Mouse (Mus musculus) kidney, embryonic 14.5 days (tissue): ENCODE measurements around the gene Tjp1. TPM values are rescaled to one million over a fixed set of nuclear protein-coding genes. Genes with fewer than 3 reads are reported as not detected.

Experiments used
- ATAC-seq: fragments of 200-750 bp; cut with Nextera tagmentation; 2 replicates; pipeline ENCODE4 v1.8.0; 2017; ENCODE audit warnings: moderate number of reproducible peaks, mild to moderate bottlenecking, moderate TSS enrichment, moderate library complexity; ENCODE audit not compliant: low FRiP score, low TSS enrichment
- H3K27ac ChIP-seq: fragments of 300-500 bp; sonication (generic); 2 replicates; pipeline ENCODE4 v1.5.1; 2014; ENCODE audit warnings: low read depth, mild to moderate bottlenecking, low read length, moderate library complexity, mixed read lengths
- H3K27me3 ChIP-seq: fragments of 300-500 bp; sonication (generic); 2 replicates; pipeline ENCODE4 v1.6.1; 2014; ENCODE audit warnings: mild to moderate bottlenecking, low read length; ENCODE audit not compliant: control insufficient read depth, insufficient read depth
- H3K36me3 ChIP-seq: fragments of 300-500 bp; sonication (generic); 2 replicates; pipeline ENCODE4 v1.6.1; 2014; ENCODE audit warnings: low read length, mixed read lengths; ENCODE audit not compliant: control insufficient read depth, insufficient read depth
- H3K4me1 ChIP-seq: fragments of 300-500 bp; sonication (generic); 2 replicates; pipeline ENCODE4 v1.6.1; 2014; ENCODE audit warnings: low read length, mixed read lengths; ENCODE audit not compliant: control insufficient read depth, insufficient read depth
- H3K4me2 ChIP-seq: fragments of 300-500 bp; sonication (generic); replicated peaks from 2 replicates; pipeline ENCODE4 v1.6.1; 2014; ENCODE audit warnings: low read depth, mild to moderate bottlenecking, low read length
- H3K4me3 ChIP-seq: fragments of 300-500 bp; sonication (generic); 2 replicates; pipeline ENCODE4 v1.5.1; 2014; ENCODE audit warnings: mild to moderate bottlenecking, low read length
- H3K9ac ChIP-seq: fragments of 300-500 bp; sonication (generic); 2 replicates; pipeline ENCODE4 v1.6.1; 2014; ENCODE audit warnings: low read depth, mild to moderate bottlenecking, low read length, moderate library complexity
- H3K9me3 ChIP-seq: fragments of 300-500 bp; sonication (generic); 2 replicates; pipeline ENCODE4 v1.6.1; 2016; ENCODE audit warnings: low read length; ENCODE audit not compliant: control insufficient read depth
- WGBS: fragments of 180-500 bp; shearing (Covaris S2); extraction: QIAGEN DNeasy Blood & Tissue Kit; methylation state at CpG from one replicate; pipeline ENCODE4 v1.1.7; 2014; 5-methylcytosine and 5-hydroxymethylcytosine counted together
- polyA plus RNA-seq: library from polyadenylated mRNA; unstranded; fragments of >200 nt; fragmentation: Nextera tagmentation; extraction: Ambion mirVana; gene quantifications from 2 replicates; pipeline ENCODE4 v1.2.1, GENCODE M21; 2014

Tjp1 gene
- polyA plus RNA-seq, 1 experiment from 2014 or later = 18.9 TPM

GRCm38 (mm10) chr7:65456031-65456430 lies 71.5 kb downstream of the Tjp1 start:
- no peak overlapping the region for H3K4me2 ChIP-seq
- no peak overlapping the region for H3K27ac ChIP-seq
- H3K36me3 ChIP-seq = no peaks in the 10 kb centered on the region
- WGBS = 47% methylated on average over 2 of the region's 2 CpGs
- H3K4me1 ChIP-seq = no peaks in the 10 kb centered on the region
- no peak overlapping the region for H3K9ac ChIP-seq
- no peaks in the 10 kb centered on the region for H3K9me3 ChIP-seq
- no peaks in the 10 kb centered on the region for H3K27me3 ChIP-seq
- H3K4me3 ChIP-seq = no peak overlapping the region
- ATAC-seq = no peak

- Histone ChIP-seq H3K4me2 (no peak overlapping the region), H3K36me3 (no peaks in the 10 kb centered on the region), H3K9ac (no peak overlapping the region), H3K27me3 (no peaks in the 10 kb centered on the region), H3K27ac (no peak overlapping the region), H3K4me3 (no peak overlapping the region), H3K9me3 (no peaks in the 10 kb centered on the region), H3K4me1 (no peaks in the 10 kb centered on the region)
- ATAC-seq = no peak
- WGBS = 89% methylated on average over 3 of the region's 3 CpGs
These were observed 72.4 kb downstream of the Tjp1 start for GRCm38 (mm10) chr7:65455208-65455607.

- ATAC-seq = no peak
- H3K4me1 ChIP-seq = no peaks in the 10 kb centered on the region
- H3K9ac ChIP-seq = no peak overlapping the region
- no peak overlapping the region for H3K4me2 ChIP-seq
- H3K27ac ChIP-seq = no peak overlapping the region
- WGBS = 34% methylated on average over 3 of the region's 3 CpGs
- H3K4me3 ChIP-seq = no peak overlapping the region
- no peaks in the 10 kb centered on the region for H3K36me3 ChIP-seq
- no peaks in the 10 kb centered on the region for H3K9me3 ChIP-seq
- no peaks in the 10 kb centered on the region for H3K27me3 ChIP-seq
These were observed 73.3 kb downstream of the Tjp1 start for GRCm38 (mm10) chr7:65454269-65454668.

GRCm38 (mm10) chr7:65452246-65452645 lies 75.3 kb downstream of the Tjp1 start:
- WGBS = 69% methylated on average over 3 of the region's 3 CpGs

GRCm38 (mm10) chr7:65450158-65450557 lies 77.4 kb downstream of the Tjp1 start:
- Histone ChIP-seq H3K9me3 (no peaks in the 10 kb centered on the region), H3K27me3 (no peaks in the 10 kb centered on the region), H3K4me1 (no peaks in the 10 kb centered on the region), H3K4me3 (no peak overlapping the region), H3K4me2 (no peak overlapping the region), H3K9ac (no peak overlapping the region), H3K36me3 (no peaks in the 10 kb centered on the region), H3K27ac (no peak overlapping the region)
- ATAC-seq = no peak
- WGBS = 66% methylated on average over 5 of the region's 5 CpGs

More at GRCm38 (mm10) chr7:65452246-65452645, 75.3 kb downstream of the Tjp1 start:
- H3K4me2 ChIP-seq = no peak overlapping the region
- H3K9ac ChIP-seq = no peak overlapping the region
- H3K36me3 ChIP-seq = no peaks in the 10 kb centered on the region
- no peaks in the 10 kb centered on the region for H3K27me3 ChIP-seq
- no peaks in the 10 kb centered on the region for H3K4me1 ChIP-seq
- H3K27ac ChIP-seq = no peak overlapping the region
- H3K9me3 ChIP-seq = no peaks in the 10 kb centered on the region
- no peak for ATAC-seq
- no peak overlapping the region for H3K4me3 ChIP-seq

- no peak overlapping the region for H3K9ac ChIP-seq
- H3K27me3 ChIP-seq = no peaks in the 10 kb centered on the region
- H3K4me3 ChIP-seq = no peak overlapping the region
- 0 out of 2 replicates have a peak, but pooled peaks cover 2% of the 10 kb centered on the region for H3K9me3 ChIP-seq
- no peak overlapping the region for H3K4me2 ChIP-seq
- no peaks in the 10 kb centered on the region for H3K36me3 ChIP-seq
- no peaks in the 10 kb centered on the region for H3K4me1 ChIP-seq
- WGBS = 86% methylated on average over 4 of the region's 4 CpGs
- no peak for ATAC-seq
- no peak overlapping the region for H3K27ac ChIP-seq
These were observed 86.1 kb downstream of the Tjp1 start for GRCm38 (mm10) chr7:65441505-65441904.

GRCm38 (mm10) chr7:65439518-65439917 lies 88.1 kb downstream of the Tjp1 start:
- WGBS = 88% methylated on average over 8 of the region's 8 CpGs
- H3K9ac ChIP-seq = no peak overlapping the region
- no peak for ATAC-seq
- H3K27me3 ChIP-seq = no peaks in the 10 kb centered on the region
- no peak overlapping the region for H3K4me2 ChIP-seq
- 0 out of 2 replicates have a peak, but pooled peaks cover 2% of the 10 kb centered on the region for H3K9me3 ChIP-seq
- no peaks in the 10 kb centered on the region for H3K4me1 ChIP-seq
- no peak overlapping the region for H3K4me3 ChIP-seq
- no peaks in the 10 kb centered on the region for H3K36me3 ChIP-seq
- no peak overlapping the region for H3K27ac ChIP-seq

- H3K36me3 ChIP-seq = no peaks in the 10 kb centered on the region
- no peak overlapping the region for H3K4me2 ChIP-seq
- H3K27me3 ChIP-seq = no peaks in the 10 kb centered on the region
- H3K9me3 ChIP-seq = 0 out of 2 replicates have a peak, but pooled peaks cover 2% of the 10 kb centered on the region
- H3K9ac ChIP-seq = no peak overlapping the region
- 66% methylated on average over 5 of the region's 5 CpGs for WGBS
- ATAC-seq = no peak
- no peak overlapping the region for H3K27ac ChIP-seq
- H3K4me3 ChIP-seq = no peak overlapping the region
- no peaks in the 10 kb centered on the region for H3K4me1 ChIP-seq
These were observed 89.4 kb downstream of the Tjp1 start for GRCm38 (mm10) chr7:65438146-65438545.

- WGBS = 85% methylated on average over 3 of the region's 3 CpGs
- Histone ChIP-seq H3K9ac (no peak overlapping the region), H3K27ac (no peak overlapping the region), H3K36me3 (no peaks in the 10 kb centered on the region), H3K9me3 (0 out of 2 replicates have a peak, but pooled peaks cover 2% of the 10 kb centered on the region), H3K4me2 (no peak overlapping the region), H3K4me3 (no peak overlapping the region), H3K4me1 (no peaks in the 10 kb centered on the region), H3K27me3 (no peaks in the 10 kb centered on the region)
- ATAC-seq = no peak
These were observed 90.7 kb downstream of the Tjp1 start for GRCm38 (mm10) chr7:65436921-65437320.
